Mouse (Mus musculus): Measurements from ENCODE around the gene Ccr10. TPM values are rescaled to one million over a fixed set of nuclear protein-coding genes. Genes with fewer than 3 reads are reported as not detected.
"Not testable (repeated sequence)": the region's sequence is repeated elsewhere in the genome, so short reads cannot be mapped to it uniquely, and the experiment has no call there.

Ccr10 gene
- polyA plus RNA-seq, 1 experiment from 2014 or later = not detected

DNA sequence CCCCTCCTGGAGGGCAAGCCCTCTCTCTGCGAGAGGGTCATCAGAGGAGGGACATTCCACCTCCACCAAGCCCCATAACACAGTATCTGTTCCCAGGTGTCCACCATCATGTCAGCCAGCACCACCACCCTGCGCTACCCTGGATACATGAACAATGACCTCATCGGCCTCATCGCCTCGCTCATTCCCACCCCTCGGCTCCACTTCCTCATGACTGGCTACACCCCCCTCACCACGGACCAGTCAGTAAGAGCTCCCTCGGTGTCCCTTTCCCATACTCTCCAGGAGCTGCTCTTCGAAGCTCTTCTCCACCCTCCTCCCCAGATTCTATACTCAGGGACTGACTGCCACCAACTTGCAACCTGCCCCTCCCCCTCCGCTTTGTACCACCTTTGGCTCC, 15.1 kb downstream of the Ccr10 start:
- H3K27ac ChIP-seq (replicated peaks; ENCODE audit: low read depth, low read length); H3K9me3 ChIP-seq (ENCODE audit: control insufficient read depth, low read length); H3K4me3 ChIP-seq (ENCODE audit: low read depth, low read length); H3K9ac ChIP-seq (ENCODE audit: low read depth, low read length); DNase-seq (ENCODE audit: low spot score); H3K4me2 ChIP-seq (ENCODE audit: low read depth, low read length); ATAC-seq (ENCODE audit: low read depth): not testable (repeated sequence)
- peaks cover 26% of the 10 kb centered on the region for H3K27me3 ChIP-seq (replicated peaks; ENCODE audit: control insufficient read depth, insufficient read depth, low read length)
- peaks cover 38% of the 10 kb centered on the region for H3K36me3 ChIP-seq (ENCODE audit: control insufficient read depth, insufficient read depth, low read length)
- peaks cover 10% of the 10 kb centered on the region; the same call in 1 of the 2 replicates for H3K4me1 ChIP-seq (ENCODE audit: control insufficient read depth, insufficient read depth, low read length)
- 81% methylated on average over 8 of the region's 10 CpGs for WGBS

DNA sequence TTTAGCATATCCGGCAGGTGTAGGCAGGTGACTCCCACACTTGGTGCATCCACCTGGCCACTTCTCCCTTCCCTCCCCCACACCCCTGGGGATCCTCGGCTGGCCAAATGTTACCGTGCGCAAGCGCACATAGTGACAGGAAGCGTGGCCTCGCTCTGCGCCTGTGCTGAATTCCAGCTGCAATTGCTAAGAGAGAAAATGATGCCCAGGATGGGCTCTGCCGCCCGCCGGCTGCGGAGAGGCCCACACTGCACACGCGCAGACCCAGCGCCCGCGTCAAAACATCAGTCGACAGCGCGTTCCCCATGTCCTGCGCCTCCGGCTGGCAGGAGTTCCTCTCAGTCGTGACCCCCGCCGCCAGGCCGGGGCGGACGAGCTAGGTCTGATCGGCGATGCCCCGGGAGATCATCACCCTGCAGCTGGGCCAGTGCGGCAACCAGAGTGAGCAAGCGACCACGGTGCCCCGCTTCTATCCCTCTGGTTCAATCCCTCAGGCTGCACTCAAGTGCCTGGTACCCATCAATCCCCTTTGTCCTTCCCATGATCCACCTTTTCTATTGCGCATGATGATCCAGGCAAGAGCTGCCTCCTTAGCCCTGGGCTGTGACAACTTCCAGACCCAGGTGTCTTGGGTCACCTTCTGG, 19.4 kb downstream of the Ccr10 start, which contains the start of gene Tubg2:
Gene Tubg2, plus strand, starts transcription at position 180 of the 644 bp plus-strand sequence.
- WGBS = 3% methylated on average over 22 of the region's 36 CpGs

DNA sequence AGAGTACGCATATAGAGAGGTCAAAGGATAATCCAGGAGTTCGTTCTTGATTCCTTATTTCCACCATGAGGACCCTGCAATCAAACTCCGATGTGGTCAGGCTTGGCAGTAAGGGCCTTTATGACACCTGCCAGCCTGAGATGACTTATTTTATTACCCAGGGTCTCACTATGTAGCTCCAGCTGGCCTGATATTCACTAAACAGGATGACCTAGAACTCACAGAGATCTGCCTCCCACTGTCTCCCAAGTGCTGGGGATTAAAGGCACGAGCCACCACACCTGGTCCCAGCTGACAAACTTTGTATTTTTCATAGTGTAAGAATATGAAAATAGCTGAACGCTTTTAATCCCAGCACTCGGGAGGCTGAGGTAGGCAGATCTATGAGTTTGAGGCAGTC, 20.1 kb downstream of the Ccr10 start:
- H3K27me3 ChIP-seq (replicated peaks; ENCODE audit: control insufficient read depth, insufficient read depth, low read length) = no peaks in the 10 kb centered on the region
- no peak for DNase-seq (ENCODE audit: low spot score)
- no peak overlapping the region for H3K9ac ChIP-seq (ENCODE audit: low read depth, low read length)
- 75% methylated on average over 6 of the region's 6 CpGs for WGBS
- no peak overlapping the region for H3K27ac ChIP-seq (replicated peaks; ENCODE audit: low read depth, low read length)
- H3K36me3 ChIP-seq (ENCODE audit: control insufficient read depth, insufficient read depth, low read length) = no peaks in the 10 kb centered on the region
- peak overlapping the region; percentile 63; the same call in 1 of the 2 replicates for H3K4me2 ChIP-seq (ENCODE audit: low read depth, low read length)
- ATAC-seq (ENCODE audit: low read depth) = no peak
- H3K9me3 ChIP-seq (ENCODE audit: control insufficient read depth, low read length) = no peaks in the 10 kb centered on the region
- peaks cover 4% of the 10 kb centered on the region; the same call in 1 of the 2 replicates for H3K4me1 ChIP-seq (ENCODE audit: control insufficient read depth, insufficient read depth, low read length)
- H3K4me3 ChIP-seq (ENCODE audit: low read depth, low read length) = no peak overlapping the region

More for the DNA sequence above, 19.4 kb downstream of the Ccr10 start, which contains the start of gene Tubg2:
- Histone ChIP-seq H3K4me1 (ENCODE audit: control insufficient read depth, insufficient read depth, low read length) (peaks cover 4% of the 10 kb centered on the region; the same call in 1 of the 2 replicates), H3K27ac (replicated peaks; ENCODE audit: low read depth, low read length) (peak within 1 kb of the TSS; percentile 66; the same call in 1 of the 2 replicates), H3K9me3 (ENCODE audit: control insufficient read depth, low read length) (no peaks in the 10 kb centered on the region), H3K9ac (ENCODE audit: low read depth, low read length) (peak within 1 kb of the TSS; percentile 62), H3K36me3 (ENCODE audit: control insufficient read depth, insufficient read depth, low read length) (no peaks in the 10 kb centered on the region), H3K27me3 (replicated peaks; ENCODE audit: control insufficient read depth, insufficient read depth, low read length) (no peaks in the 10 kb centered on the region), H3K4me2 (ENCODE audit: low read depth, low read length) (peak within 1 kb of the TSS; percentile 63), H3K4me3 (ENCODE audit: low read depth, low read length) (peak within 1 kb of the TSS; percentile 38)
- peak; percentile 89 for ATAC-seq (ENCODE audit: low read depth)
- peak; percentile 88 for DNase-seq (ENCODE audit: low spot score)

DNA sequence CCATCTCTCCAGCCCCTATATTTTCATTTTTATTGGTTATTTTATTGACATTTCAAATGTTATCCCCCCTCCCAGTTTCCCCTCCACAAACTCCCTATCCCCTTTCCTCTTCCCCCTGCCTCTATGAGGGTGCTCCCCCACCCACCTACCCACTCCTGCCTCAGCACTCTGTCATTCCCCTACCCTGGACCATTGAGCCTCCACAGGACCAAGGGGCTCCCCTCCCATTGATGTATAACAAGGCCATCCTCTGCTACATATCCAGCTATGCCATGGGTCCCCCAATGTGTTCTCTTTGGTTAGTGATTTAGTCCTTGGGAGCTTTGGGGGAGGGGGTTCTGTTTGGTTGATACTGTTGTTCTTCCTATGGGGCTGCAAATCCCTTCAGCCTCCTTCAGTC, 20.6 kb downstream of the Ccr10 start:
- ATAC-seq (ENCODE audit: low read depth) (no peak), DNase-seq (ENCODE audit: low spot score) (no peak)
- no peaks in the 10 kb centered on the region for H3K9me3 ChIP-seq (ENCODE audit: control insufficient read depth, low read length)

DNA sequence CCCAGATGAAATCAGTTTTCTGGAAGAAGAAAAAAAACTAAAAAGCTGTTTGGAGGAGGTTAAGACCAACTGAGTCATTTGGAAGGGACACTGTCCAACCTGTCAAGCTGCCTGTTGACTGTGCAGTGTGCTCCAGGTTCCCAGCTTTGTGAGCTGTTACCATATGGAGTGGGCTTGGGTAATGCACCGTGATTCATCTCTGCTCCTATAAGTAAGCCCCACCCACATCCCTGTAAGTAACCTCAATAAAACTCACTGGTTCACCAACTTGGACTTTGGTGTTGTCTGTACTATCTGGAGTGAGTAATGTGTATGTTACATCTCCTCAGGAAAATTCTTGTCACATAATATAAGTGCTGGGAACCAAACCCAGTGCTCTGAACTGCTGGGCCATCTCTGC, 22.4 kb downstream of the Ccr10 start:
- Histone ChIP-seq H3K9ac (ENCODE audit: low read depth, low read length) (no peak overlapping the region), H3K4me2 (ENCODE audit: low read depth, low read length) (no peak overlapping the region), H3K36me3 (ENCODE audit: control insufficient read depth, insufficient read depth, low read length) (no peaks in the 10 kb centered on the region), H3K4me3 (ENCODE audit: low read depth, low read length) (no peak overlapping the region), H3K27ac (replicated peaks; ENCODE audit: low read depth, low read length) (no peak overlapping the region), H3K4me1 (ENCODE audit: control insufficient read depth, insufficient read depth, low read length) (peaks cover 18% of the 10 kb centered on the region), H3K9me3 (ENCODE audit: control insufficient read depth, low read length) (no peaks in the 10 kb centered on the region), H3K27me3 (replicated peaks; ENCODE audit: control insufficient read depth, insufficient read depth, low read length) (no peaks in the 10 kb centered on the region)
- DNase-seq (ENCODE audit: low spot score) = no peak
- WGBS = 75% methylated on average over 1 of the region's 1 CpGs
- no peak for ATAC-seq (ENCODE audit: low read depth)

More for the DNA sequence above, 20.6 kb downstream of the Ccr10 start:
- no peak overlapping the region for H3K27ac ChIP-seq (replicated peaks; ENCODE audit: low read depth, low read length)
- H3K9ac ChIP-seq (ENCODE audit: low read depth, low read length) = no peak overlapping the region
- peaks cover 6% of the 10 kb centered on the region for H3K4me1 ChIP-seq (ENCODE audit: control insufficient read depth, insufficient read depth, low read length)
- H3K36me3 ChIP-seq (ENCODE audit: control insufficient read depth, insufficient read depth, low read length) = no peaks in the 10 kb centered on the region
- no peak overlapping the region for H3K4me2 ChIP-seq (ENCODE audit: low read depth, low read length)
- H3K27me3 ChIP-seq (replicated peaks; ENCODE audit: control insufficient read depth, insufficient read depth, low read length) = no peaks in the 10 kb centered on the region
- no peak overlapping the region for H3K4me3 ChIP-seq (ENCODE audit: low read depth, low read length)

DNA sequence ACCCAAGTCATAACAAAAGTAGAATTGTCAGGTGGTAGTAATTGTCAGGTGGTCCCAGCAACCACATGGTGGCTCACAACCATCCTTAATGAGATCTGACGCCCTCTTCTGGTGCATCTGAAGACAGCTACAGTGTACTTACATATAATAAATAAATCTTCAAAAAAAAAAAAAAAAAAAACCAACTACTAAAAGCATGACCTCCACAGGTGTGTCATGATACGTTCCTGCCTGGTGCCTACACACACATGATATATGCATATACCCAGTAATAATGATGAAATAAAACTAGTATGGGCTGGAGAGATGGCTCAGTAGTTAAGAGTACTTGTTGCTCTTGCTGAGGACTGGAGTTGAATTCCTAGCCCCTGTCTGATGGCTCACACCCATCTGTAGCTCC, 24.2 kb downstream of the Ccr10 start:
- Histone ChIP-seq H3K27ac (replicated peaks; ENCODE audit: low read depth, low read length) (no peak overlapping the region), H3K4me3 (ENCODE audit: low read depth, low read length) (no peak overlapping the region), H3K9me3 (ENCODE audit: control insufficient read depth, low read length) (no peaks in the 10 kb centered on the region), H3K27me3 (replicated peaks; ENCODE audit: control insufficient read depth, insufficient read depth, low read length) (no peaks in the 10 kb centered on the region), H3K4me2 (ENCODE audit: low read depth, low read length) (no peak overlapping the region), H3K9ac (ENCODE audit: low read depth, low read length) (no peak overlapping the region), H3K4me1 (ENCODE audit: control insufficient read depth, insufficient read depth, low read length) (peaks cover 14% of the 10 kb centered on the region), H3K36me3 (ENCODE audit: control insufficient read depth, insufficient read depth, low read length) (no peaks in the 10 kb centered on the region)
- no peak for ATAC-seq (ENCODE audit: low read depth)
- 60% methylated on average over 2 of the region's 2 CpGs for WGBS
- DNase-seq (ENCODE audit: low spot score) = no peak

DNA sequence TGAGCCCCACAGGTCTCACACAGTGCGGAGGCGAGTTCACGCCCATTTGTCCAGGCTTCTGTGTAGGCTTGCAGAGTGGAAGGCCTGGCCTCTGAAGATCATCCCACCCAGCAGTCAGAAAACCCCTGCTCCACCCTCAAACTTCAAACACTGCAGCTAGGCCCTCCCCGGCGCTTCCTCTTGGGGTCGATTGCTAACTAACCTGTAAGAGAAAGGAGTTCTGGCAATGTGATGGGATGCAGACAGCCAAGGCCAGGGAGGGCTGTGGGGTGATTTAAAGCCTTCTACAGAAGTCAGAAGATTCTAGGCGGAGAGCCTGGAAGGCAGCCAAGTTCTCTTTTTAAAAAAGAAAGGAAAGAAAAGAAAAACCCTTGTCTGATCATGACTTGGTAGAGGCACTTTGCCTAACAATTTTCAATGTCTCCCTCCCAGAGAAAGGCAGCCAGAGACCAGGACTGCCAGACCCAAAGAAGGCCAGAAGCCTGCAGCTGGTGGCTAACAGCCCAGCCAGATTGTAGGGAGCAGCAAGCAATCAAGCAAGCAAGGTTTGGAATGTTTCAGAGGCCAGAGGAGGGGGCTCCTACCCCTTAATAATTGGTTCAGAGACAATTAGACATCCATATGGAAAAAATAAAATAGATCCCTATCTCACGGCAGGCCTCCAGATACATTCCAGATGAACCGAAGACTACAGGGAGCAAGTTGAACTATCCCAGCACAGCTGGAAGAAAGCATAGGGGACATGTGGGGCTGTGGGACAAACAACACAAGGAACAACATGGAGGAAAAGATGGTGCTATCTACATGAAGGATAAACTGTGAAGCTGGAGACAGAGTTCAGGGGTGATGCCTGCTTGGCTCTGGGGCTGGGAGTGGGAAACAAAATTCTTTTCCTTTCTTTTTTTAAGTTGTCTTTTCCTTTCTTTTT, 25.8 kb downstream of the Ccr10 start:
- peak overlapping the region; percentile 89 for H3K27ac ChIP-seq (replicated peaks; ENCODE audit: low read depth, low read length)
- no peak overlapping the region for H3K4me3 ChIP-seq (ENCODE audit: low read depth, low read length)
- H3K4me1 ChIP-seq (ENCODE audit: control insufficient read depth, insufficient read depth, low read length) = peaks cover 14% of the 10 kb centered on the region
- 14% methylated on average over 9 of the region's 9 CpGs for WGBS
- peak overlapping the region; percentile 25 for H3K4me2 ChIP-seq (ENCODE audit: low read depth, low read length)
- no peaks in the 10 kb centered on the region for H3K36me3 ChIP-seq (ENCODE audit: control insufficient read depth, insufficient read depth, low read length)
- no peaks in the 10 kb centered on the region for H3K27me3 ChIP-seq (replicated peaks; ENCODE audit: control insufficient read depth, insufficient read depth, low read length)
- DNase-seq (ENCODE audit: low spot score) (peak; percentile 87), ATAC-seq (ENCODE audit: low read depth) (peak; percentile 76)
- H3K9me3 ChIP-seq (ENCODE audit: control insufficient read depth, low read length) = no peaks in the 10 kb centered on the region
- peak overlapping the region; percentile 15; the same call in 1 of the 2 replicates for H3K9ac ChIP-seq (ENCODE audit: low read depth, low read length)

DNA sequence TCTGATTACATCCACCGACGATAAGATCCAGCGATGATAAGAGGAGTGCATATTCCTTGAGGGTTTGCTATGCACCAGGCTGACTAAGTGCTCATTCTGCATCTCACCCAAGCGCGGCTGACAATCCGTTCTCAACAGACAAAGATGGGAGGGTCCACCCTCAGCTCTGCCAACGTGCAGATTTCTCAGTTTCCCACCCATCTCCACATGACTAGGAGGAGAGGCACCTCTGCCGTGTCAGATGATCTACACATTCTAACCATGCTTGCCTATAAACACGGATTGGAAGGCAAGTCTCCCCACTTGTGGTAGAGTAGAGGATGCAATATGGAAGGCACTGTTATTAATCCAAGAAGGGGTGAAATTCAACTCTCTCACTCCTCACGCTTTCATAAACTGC, 26.5 kb downstream of the Ccr10 start:
- H3K4me1 ChIP-seq (ENCODE audit: control insufficient read depth, insufficient read depth, low read length) = peaks cover 16% of the 10 kb centered on the region
- peak overlapping the region; percentile 25 for H3K4me2 ChIP-seq (ENCODE audit: low read depth, low read length)
- peak overlapping the region; percentile 89 for H3K27ac ChIP-seq (replicated peaks; ENCODE audit: low read depth, low read length)
- no peaks in the 10 kb centered on the region for H3K9me3 ChIP-seq (ENCODE audit: control insufficient read depth, low read length)
- 52% methylated on average over 10 of the region's 10 CpGs for WGBS
- H3K9ac ChIP-seq (ENCODE audit: low read depth, low read length) = peak overlapping the region; percentile 15; the same call in 1 of the 2 replicates
- peak; percentile 7; the same call in 1 of the 2 replicates for ATAC-seq (ENCODE audit: low read depth)
- no peaks in the 10 kb centered on the region for H3K27me3 ChIP-seq (replicated peaks; ENCODE audit: control insufficient read depth, insufficient read depth, low read length)
- no peak overlapping the region for H3K4me3 ChIP-seq (ENCODE audit: low read depth, low read length)
- no peak for DNase-seq (ENCODE audit: low spot score)
- H3K36me3 ChIP-seq (ENCODE audit: control insufficient read depth, insufficient read depth, low read length) = no peaks in the 10 kb centered on the region

Measured in embryonic facial prominence, embryonic 14.5 days (tissue).